Mouse (Mus musculus): ENCODE results near the gene Sbno1.
"Not testable (repeated sequence)": the region's sequence is repeated elsewhere in the genome, so short reads cannot be mapped to it uniquely, and the experiment has no call there.

The Sbno1 gene

GRCm38 (mm10) chr5:124377149-124377548 is 48.7 kb downstream of the Sbno1 start:
- DNase-seq (ENCODE audit: extremely low read depth, low read depth, low spot score): no peak

DNA sequence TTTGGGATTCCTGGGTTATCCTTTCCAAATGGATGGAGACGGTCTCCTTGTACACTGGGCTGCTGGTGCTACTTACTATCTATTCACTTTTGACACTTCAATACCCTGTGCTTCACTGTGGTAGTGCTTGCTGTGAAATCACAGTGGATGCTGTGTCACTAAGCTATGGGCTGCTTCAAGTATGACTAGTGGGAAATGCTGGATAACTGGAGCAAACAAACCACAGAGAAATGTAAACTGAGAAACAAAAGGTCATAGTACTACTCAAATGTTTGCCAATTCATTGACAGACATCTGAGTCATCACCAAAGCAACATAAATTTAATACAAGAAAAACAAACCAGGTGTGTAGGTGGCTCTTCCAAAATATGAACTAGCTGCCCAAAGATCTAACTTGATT is 49.4 kb downstream of the Sbno1 start:
- DNase-seq (ENCODE audit: extremely low read depth, low read depth, low spot score): no peak

DNA sequence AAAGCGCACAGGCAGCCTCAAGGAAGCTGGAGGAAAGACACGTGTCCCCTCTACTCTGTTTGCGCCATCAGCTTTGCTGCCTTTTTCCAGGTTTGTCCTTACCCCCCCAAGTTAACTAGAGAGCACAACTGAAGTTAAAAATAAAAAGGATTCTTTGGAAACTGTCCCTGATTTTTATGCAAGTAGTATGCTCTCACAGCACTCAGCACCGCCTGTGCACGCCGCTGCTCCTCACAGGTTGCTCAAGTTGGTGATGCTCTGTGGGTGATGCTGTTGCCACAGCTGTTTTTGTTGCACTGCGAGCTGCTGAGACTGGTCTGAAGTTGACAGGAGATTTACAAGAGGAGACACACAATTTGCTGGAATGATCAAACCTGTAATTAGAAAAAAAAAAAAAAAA is 51.5 kb downstream of the Sbno1 start:
- no peak for DNase-seq (ENCODE audit: extremely low read depth, low read depth, low spot score)

- DNase-seq (ENCODE audit: extremely low read depth, low read depth, low spot score): no peak
Observed at GRCm38 (mm10) chr5:124366721-124367120, 59.1 kb downstream of the Sbno1 start.

DNA sequence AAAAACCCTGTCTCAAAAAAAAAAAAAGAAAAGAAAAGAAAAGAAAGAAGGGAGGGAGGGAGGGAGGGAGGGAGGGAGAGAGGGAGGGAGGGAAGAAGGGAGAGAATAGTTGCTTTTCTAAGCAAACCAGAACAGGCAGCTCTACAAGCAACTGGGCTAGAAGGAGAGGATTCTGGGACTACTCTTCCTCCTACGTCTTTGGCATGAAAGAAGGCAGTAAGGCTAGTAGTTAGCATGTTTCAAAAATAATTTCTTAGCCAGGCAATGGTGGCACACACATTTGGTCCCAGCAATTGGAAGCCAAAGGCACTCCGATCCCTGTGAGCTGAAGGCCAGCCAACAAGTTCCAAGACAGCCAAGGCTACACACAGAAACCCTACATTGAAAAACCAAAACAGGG is 60.0 kb downstream of the Sbno1 start:
- no peak for DNase-seq (ENCODE audit: extremely low read depth, low read depth, low spot score)

- DNase-seq (ENCODE audit: extremely low read depth, low read depth, low spot score): no peak
Observed at GRCm38 (mm10) chr5:124364173-124364918, 61.5 kb downstream of the Sbno1 start.

GRCm38 (mm10) chr5:124362982-124363381 is 62.8 kb downstream of the Sbno1 start, which contains the start of gene Cdk2ap1:
Cdk2ap1 (minus strand) TSS chr5:124363082.
- not testable (repeated sequence) for DNase-seq (ENCODE audit: extremely low read depth, low read depth, low spot score)

DNA sequence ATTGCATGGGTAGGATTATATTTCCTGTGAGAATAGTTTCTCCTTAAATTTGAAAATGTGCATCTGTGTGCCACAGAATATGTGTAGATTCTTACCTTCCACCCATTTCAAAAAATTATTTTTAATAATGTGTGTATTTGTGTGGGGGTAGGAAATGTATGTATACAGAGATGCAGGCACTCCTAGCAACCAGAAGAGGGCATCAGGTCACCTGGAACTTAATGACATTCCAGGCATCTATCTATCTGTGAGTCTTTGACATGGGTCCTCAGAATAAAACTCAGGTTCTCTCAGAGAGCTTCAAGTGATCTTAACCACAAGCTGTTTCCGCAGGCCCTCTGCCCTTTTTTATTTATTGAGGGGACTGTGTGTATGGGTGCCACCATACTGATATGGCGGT is 66.2 kb downstream of the Sbno1 start:
- no peak for DNase-seq (ENCODE audit: extremely low read depth, low read depth, low spot score)

- DNase-seq (ENCODE audit: extremely low read depth, low read depth, low spot score): no peak
Observed at GRCm38 (mm10) chr5:124356695-124357094, 69.1 kb downstream of the Sbno1 start.

DNA sequence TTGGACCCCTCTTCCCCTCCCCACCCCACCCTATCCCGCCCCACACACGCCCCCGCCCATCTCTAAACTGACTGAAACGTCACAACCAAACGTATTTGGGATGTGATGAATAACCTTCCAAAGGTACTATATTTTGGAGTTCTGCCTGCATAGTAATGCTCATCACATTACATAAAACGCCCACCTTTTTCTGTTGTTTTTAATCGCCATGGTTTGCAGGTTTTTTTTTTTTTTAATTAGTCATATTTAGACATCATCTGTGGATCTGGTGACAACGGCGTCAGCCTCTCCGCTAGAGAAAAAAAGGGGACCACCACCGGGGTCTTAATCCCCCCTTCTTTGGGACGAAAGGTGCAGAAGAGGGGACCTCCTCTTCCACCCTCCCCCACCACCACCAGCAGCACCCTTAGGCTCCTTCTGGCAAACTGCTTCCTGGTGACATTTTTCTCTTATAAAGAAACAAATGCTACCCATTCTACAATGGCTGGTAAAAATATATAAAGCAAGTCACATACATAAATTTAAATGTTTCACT is 70.3 kb downstream of the Sbno1 start:
- DNase-seq (ENCODE audit: extremely low read depth, low read depth, low spot score): no peak

GRCm38 (mm10) chr5:124354574-124355424 is 71.0 kb downstream of the Sbno1 start:
- no peak for DNase-seq (ENCODE audit: extremely low read depth, low read depth, low spot score)

DNA sequence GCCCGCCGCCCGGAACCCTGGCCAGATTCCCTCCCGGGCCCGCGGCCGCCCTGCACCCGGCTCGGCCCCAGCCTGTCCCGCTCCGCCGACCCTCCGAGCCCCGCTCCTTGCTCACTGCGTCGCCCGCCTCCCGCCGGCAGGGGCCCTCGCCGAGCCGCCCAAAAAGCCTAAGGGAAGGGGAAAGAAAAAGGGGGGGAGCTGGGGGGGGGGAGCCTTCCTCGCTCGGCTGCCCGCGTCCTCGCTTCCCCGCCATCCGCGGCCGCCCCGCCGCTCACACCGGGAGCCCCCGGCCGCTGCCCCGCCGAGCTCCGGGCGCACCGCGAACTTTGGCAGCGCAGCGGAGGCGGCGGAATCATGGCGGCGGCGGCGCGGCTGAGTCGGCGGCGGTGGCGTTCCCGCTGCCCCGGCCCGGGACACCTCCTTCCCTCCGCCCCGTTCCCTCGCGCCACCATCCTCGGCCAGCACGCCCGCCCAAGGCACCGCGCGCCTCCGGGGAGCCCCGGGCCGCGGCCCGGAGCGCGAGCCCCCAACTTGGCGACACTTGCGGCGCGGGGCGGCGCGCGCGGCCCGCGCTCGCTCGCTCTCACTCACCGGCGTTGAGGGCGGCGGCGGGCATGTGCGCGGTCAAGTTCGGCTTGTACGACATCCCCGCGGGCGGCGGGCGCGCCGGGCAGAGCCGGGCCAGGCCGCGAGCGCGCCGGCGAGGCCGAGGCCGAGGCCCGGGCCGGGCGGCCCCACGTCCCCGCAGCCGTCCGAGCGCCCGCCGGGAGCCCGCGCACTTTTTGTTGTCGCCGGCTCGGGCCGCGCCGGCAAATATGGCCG is 71.9 kb downstream of the Sbno1 start:
- no peak for DNase-seq (ENCODE audit: extremely low read depth, low read depth, low spot score)

DNA sequence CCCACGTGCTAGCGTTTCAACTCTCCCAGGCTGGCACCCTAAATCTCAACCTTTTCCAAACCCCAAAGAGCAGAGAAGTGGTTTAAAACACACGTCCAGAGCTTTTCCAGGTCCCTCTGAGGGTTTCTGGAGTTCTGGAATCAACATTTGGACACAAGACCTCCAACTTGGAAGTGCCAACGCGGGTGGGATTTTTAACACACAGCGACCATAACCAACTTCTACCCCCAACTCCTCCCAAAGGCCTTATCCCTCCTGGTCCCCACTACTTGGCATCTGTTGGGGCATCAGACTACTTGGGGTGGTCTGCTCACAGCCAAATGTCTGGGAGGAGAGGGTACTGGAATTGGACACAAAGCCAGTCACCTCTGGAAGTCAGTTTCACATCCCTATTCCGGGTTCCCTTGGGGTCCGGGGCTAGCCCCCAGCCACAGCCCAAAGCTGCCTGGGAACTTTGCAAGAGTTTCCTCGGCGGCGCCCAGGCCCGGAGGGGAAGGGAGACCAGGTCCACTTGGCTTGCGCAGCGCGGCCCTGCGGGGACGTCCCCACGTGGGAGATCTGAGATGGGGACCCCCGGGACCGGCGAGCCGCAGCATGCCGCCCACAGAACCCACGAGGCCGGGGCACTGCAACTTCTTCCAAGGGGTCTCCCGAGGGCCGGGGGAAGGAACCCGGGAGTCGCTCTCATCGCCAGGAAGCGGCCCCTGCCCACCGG is 72.6 kb downstream of the Sbno1 start:
- no peak for DNase-seq (ENCODE audit: extremely low read depth, low read depth, low spot score)

DNA sequence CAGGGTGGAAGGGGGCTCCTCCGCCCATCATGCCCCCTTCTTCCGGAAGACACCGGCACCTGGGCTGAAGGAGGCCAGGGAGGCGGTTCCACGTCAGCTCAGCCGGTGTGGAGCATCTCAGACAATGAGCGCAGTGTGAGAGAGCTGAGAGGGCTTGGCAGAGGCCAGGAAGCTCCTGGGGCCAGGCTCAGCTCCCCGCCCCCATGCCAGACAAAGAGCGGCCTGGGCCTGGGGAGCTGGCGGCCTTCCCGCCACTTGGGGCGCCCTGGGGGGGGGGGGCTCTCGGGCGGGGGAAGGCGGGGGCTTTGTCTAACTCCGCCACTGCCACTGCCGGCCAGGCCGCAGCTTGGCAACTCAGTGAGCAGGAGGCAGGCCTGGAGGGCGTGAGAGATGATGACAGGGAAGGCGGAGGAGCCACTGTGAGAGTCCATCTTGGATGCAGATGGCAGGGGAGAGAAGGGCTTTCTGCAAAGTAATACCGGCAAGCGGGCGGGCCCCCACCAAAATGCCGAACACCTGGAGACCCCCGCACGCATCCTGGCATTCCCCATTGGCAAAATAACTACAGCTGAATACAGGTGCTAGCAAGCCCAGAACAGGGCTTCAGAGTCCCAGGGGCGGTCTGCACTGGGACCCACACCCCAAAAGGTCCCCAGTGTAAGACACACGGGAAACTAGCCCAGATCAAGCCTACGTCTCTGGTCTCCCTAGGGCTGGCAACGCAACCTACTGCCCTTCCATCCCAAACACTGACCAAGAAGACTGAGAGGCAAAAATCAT is 73.5 kb downstream of the Sbno1 start:
- DNase-seq (ENCODE audit: extremely low read depth, low read depth, low spot score): no peak

GRCm38 (mm10) chr5:124351604-124352003 is 74.2 kb downstream of the Sbno1 start:
- DNase-seq (ENCODE audit: extremely low read depth, low read depth, low spot score): no peak

- no peak for DNase-seq (ENCODE audit: extremely low read depth, low read depth, low spot score)
Observed at GRCm38 (mm10) chr5:124351111-124351560, 74.7 kb downstream of the Sbno1 start.

DNA sequence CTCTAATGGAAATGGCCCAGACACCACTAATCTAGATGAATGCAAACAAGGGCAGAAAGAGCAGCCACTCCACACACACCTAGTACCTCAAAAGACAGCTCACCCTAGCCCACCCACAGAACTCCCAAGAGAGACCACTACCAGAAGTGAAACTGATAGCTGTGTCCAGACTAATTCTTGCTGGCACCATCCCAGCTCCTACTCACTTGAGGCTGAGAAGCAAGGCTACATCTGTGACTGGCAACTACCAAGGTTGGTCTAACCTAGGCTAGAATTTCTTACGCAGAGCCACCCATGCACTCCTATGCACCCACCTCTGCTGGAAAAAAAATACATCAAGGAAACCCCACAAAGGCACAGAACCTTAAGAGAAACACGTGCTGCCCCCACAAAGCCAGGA is 75.5 kb downstream of the Sbno1 start:
- no peak for DNase-seq (ENCODE audit: extremely low read depth, low read depth, low spot score)

GRCm38 (mm10) chr5:124349196-124349595 is 76.6 kb downstream of the Sbno1 start:
- no peak for DNase-seq (ENCODE audit: extremely low read depth, low read depth, low spot score)

DNA sequence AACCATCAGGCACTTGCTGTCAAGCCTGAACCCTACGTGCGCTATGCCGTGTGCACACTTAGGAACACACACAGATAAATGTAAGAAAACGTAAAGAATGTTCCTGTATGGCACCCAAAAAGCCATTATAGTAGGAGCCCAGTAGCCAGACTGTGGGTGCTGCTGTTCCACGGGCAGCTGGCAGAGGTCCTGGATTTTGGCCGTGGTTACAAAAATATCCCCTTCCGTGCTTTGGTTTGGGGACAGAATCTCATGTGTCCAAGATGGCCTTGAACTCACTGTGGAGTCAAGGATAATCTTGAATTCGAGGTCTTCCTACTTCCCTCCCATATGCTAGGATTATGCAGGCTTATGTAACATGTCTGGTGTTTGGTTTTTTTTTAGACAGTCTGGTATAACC is 82.9 kb downstream of the Sbno1 start:
- DNase-seq (ENCODE audit: extremely low read depth, low read depth, low spot score): no peak
